In genomic region chr2:74657251-74658023, GRCm38 (mm10) we compare ENCODE assay signal across 8 mouse cellular contexts. TPM values are rescaled to one million over a fixed set of nuclear protein-coding genes. Genes with fewer than 3 reads are reported as not detected.
DNase-seq lines count a peak whose midpoint lies in the region; ATAC-seq and TF ChIP-seq lines count a peak whose summit lies in the region.

No protein-coding gene starts in this region.

- H3K27me3 ChIP-seq in liver, embryonic 11.5 days (replicated peaks; ENCODE audit: control insufficient read depth, insufficient read depth, low read length) = peaks cover 91% of the 10 kb centered on the region
- H3K27me3 ChIP-seq in hindbrain, embryonic 16.5 days (replicated peaks; ENCODE audit: control insufficient read depth, insufficient read depth, low read length) = peaks cover 48% of the 10 kb centered on the region
- H3K27me3 ChIP-seq in midbrain, postnatal 0 days (ENCODE audit: insufficient read depth, low read length) = peaks cover 61% of the 10 kb centered on the region

- no peak overlapping the region for H3K9ac ChIP-seq in liver, embryonic 11.5 days (ENCODE audit: low read depth, low read length)
- H3K9ac ChIP-seq in hindbrain, embryonic 16.5 days (ENCODE audit: low read depth, low read length) = no peak overlapping the region
- no peak overlapping the region for H3K9ac ChIP-seq in midbrain, postnatal 0 days (replicated peaks; ENCODE audit: low read length, poor library complexity, severe bottlenecking)

- no peak overlapping the region for H3K27ac ChIP-seq in liver, embryonic 11.5 days (ENCODE audit: low read depth, low read length)
- no peak overlapping the region for H3K27ac ChIP-seq in hindbrain, embryonic 16.5 days (ENCODE audit: low read depth, low read length)
- H3K27ac ChIP-seq in midbrain, postnatal 0 days (ENCODE audit: low read depth, low read length) = no peak overlapping the region

- H3K4me1 ChIP-seq in liver, embryonic 11.5 days (replicated peaks; ENCODE audit: control insufficient read depth, insufficient read depth, low read length) = peaks cover 6% of the 10 kb centered on the region; the same call in 1 of the 2 replicates
- H3K4me1 ChIP-seq in hindbrain, embryonic 16.5 days (ENCODE audit: control insufficient read depth, insufficient read depth, low read depth, low read length) = peaks cover 6% of the 10 kb centered on the region
- H3K4me1 ChIP-seq in midbrain, postnatal 0 days (ENCODE audit: insufficient read depth, low read length) = no peaks in the 10 kb centered on the region

- H3K4me3 ChIP-seq in liver, embryonic 11.5 days (ENCODE audit: low read depth, low read length) = peak overlapping the region; percentile 25
- H3K4me3 ChIP-seq in hindbrain, embryonic 16.5 days (ENCODE audit: low read length) = peak overlapping the region; percentile 14
- 0 out of 2 replicates have a peak overlapping the region, but pooled peaks have one; percentile 17 for H3K4me3 ChIP-seq in midbrain, postnatal 0 days (ENCODE audit: low read depth, low read length)

- H3K36me3 ChIP-seq in liver, embryonic 11.5 days (ENCODE audit: control insufficient read depth, insufficient read depth, low read length) = no peaks in the 10 kb centered on the region
- no peaks in the 10 kb centered on the region for H3K36me3 ChIP-seq in hindbrain, embryonic 16.5 days (ENCODE audit: control insufficient read depth, insufficient read depth, low read length)
- no peaks in the 10 kb centered on the region for H3K36me3 ChIP-seq in midbrain, postnatal 0 days (ENCODE audit: insufficient read depth, low read length)

- no peak for ATAC-seq in liver, embryonic 11.5 days (replicated peaks; ENCODE audit: low FRiP score)
- no peak for ATAC-seq in hindbrain, embryonic 16.5 days
- ATAC-seq in midbrain, postnatal 0 days (ENCODE audit: low FRiP score) = no peak

- WGBS in liver, embryonic 11.5 days = 3% methylated on average over 62 of the region's 62 CpGs
- WGBS in hindbrain, embryonic 16.5 days = 3% methylated on average over 59 of the region's 62 CpGs
- 3% methylated on average over 62 of the region's 62 CpGs for WGBS in midbrain, postnatal 0 days

- H3K4me2 ChIP-seq in liver, embryonic 11.5 days = peak overlapping the region; percentile 28; the same call in 1 of the 2 replicates
- no peak overlapping the region for H3K4me2 ChIP-seq in hindbrain, embryonic 16.5 days (ENCODE audit: low read length)
- no peak overlapping the region for H3K4me2 ChIP-seq in midbrain, postnatal 0 days (ENCODE audit: low read depth, low read length, poor library complexity, severe bottlenecking)

- no peaks in the 10 kb centered on the region for H3K9me3 ChIP-seq in liver, embryonic 11.5 days (ENCODE audit: control insufficient read depth, low read length)
- no peaks in the 10 kb centered on the region; the same call in 1 of the 2 replicates for H3K9me3 ChIP-seq in hindbrain, embryonic 16.5 days (ENCODE audit: control insufficient read depth, low read length)
- H3K9me3 ChIP-seq in midbrain, postnatal 0 days (ENCODE audit: low read length) = no peaks in the 10 kb centered on the region

- TF ChIP-seq CTCF in midbrain, postnatal 0 days (IDR thresholded peaks at IDR 0.05) = no peak

- DNase-seq in liver, embryonic 11.5 days (ENCODE audit: low spot score) = peak; percentile 56
- no peak for DNase-seq in liver
- DNase-seq in embryo, embryonic 9.5 days (ENCODE audit: extremely low spot score) = peak; percentile 67
- DNase-seq in midbrain, postnatal 0 days (ENCODE audit: low spot score) = no peak
- no peak for DNase-seq in gastrocnemius, postnatal 10 days
- no peak for DNase-seq in ovary, postnatal 10 days (ENCODE audit: low spot score)
- no peak for DNase-seq in right cerebral cortex, adult 2 months (ENCODE audit: low spot score in 2 of 2)

RNA-seq across cellular contexts. Expression of gene Evx2, which starts 1.9 kb away (rescaled TPM):
- 0.12 TPM in 1 of 2 replicates, not detected in the other for polyA plus RNA-seq in liver, embryonic 11.5 days (2014; fragmentation: Nextera tagmentation; extraction: Ambion mirVana)
- polyA plus RNA-seq in hindbrain, embryonic 16.5 days (2015; fragmentation: Nextera tagmentation; extraction: Ambion mirVana) = 0.40 and 0.58 TPM in 2 replicates
- 4.2 and 6.4 TPM in 2 replicates for total RNA-seq in midbrain, postnatal 0 days (2014; rRNA removed)
- 0.33 and 0.42 TPM in 2 replicates for polyA plus RNA-seq in midbrain, postnatal 0 days (2015; fragmentation: Nextera tagmentation; extraction: Ambion mirVana)
- under 1 TPM in 1 of 2 experiments, not detected in 1; 0.07 TPM for total RNA-seq in gastrocnemius, postnatal 10 days (2021)

RNA-seq across cellular contexts. Expression of gene Hoxd13, which starts 10.7 kb away (rescaled TPM):
- 0.06 and 0.45 TPM in 2 replicates for polyA plus RNA-seq in liver, embryonic 11.5 days (2014; fragmentation: Nextera tagmentation; extraction: Ambion mirVana)
- 0.06 TPM in 1 of 2 replicates, not detected in the other for polyA plus RNA-seq in hindbrain, embryonic 16.5 days (2015; fragmentation: Nextera tagmentation; extraction: Ambion mirVana)
- total RNA-seq in midbrain, postnatal 0 days (2014; rRNA removed) = 0.19 TPM in 1 of 2 replicates, not detected in the other
- polyA plus RNA-seq in midbrain, postnatal 0 days (2015; fragmentation: Nextera tagmentation; extraction: Ambion mirVana) = not detected in 2 replicates
- total RNA-seq in gastrocnemius, postnatal 10 days (2021) = not detected

RNA-seq across cellular contexts. Expression of gene Hoxd12, which starts 17.4 kb away (rescaled TPM):
- 0.12 and 0.49 TPM in 2 replicates for polyA plus RNA-seq in liver, embryonic 11.5 days (2014; fragmentation: Nextera tagmentation; extraction: Ambion mirVana)
- not detected in 2 replicates for polyA plus RNA-seq in hindbrain, embryonic 16.5 days (2015; fragmentation: Nextera tagmentation; extraction: Ambion mirVana)
- total RNA-seq in midbrain, postnatal 0 days (2014; rRNA removed) = not detected in 2 replicates
- polyA plus RNA-seq in midbrain, postnatal 0 days (2015; fragmentation: Nextera tagmentation; extraction: Ambion mirVana) = not detected in 2 replicates
- not detected for total RNA-seq in gastrocnemius, postnatal 10 days (2021)

RNA-seq across cellular contexts. Expression of gene Hoxd11, which starts 21.9 kb away (rescaled TPM):
- 0.14 and 0.44 TPM in 2 replicates for polyA plus RNA-seq in liver, embryonic 11.5 days (2014; fragmentation: Nextera tagmentation; extraction: Ambion mirVana)
- polyA plus RNA-seq in hindbrain, embryonic 16.5 days (2015; fragmentation: Nextera tagmentation; extraction: Ambion mirVana) = not detected in 2 replicates
- total RNA-seq in midbrain, postnatal 0 days (2014; rRNA removed) = not detected in 2 replicates
- polyA plus RNA-seq in midbrain, postnatal 0 days (2015; fragmentation: Nextera tagmentation; extraction: Ambion mirVana) = not detected in 2 replicates
- total RNA-seq in gastrocnemius, postnatal 10 days (2021) = under 1 TPM; 0.23 to 0.56 TPM

RNA-seq across cellular contexts. Expression of gene Hoxd10, which starts 34.3 kb away (rescaled TPM):
- 0.09 and 0.30 TPM in 2 replicates for polyA plus RNA-seq in liver, embryonic 11.5 days (2014; fragmentation: Nextera tagmentation; extraction: Ambion mirVana)
- not detected in 2 replicates for polyA plus RNA-seq in hindbrain, embryonic 16.5 days (2015; fragmentation: Nextera tagmentation; extraction: Ambion mirVana)
- total RNA-seq in midbrain, postnatal 0 days (2014; rRNA removed) = 0.22 TPM in 1 of 2 replicates, not detected in the other
- not detected in 2 replicates for polyA plus RNA-seq in midbrain, postnatal 0 days (2015; fragmentation: Nextera tagmentation; extraction: Ambion mirVana)
- total RNA-seq in gastrocnemius, postnatal 10 days (2021) = 1 to 10 TPM; 3.9 to 4.5 TPM

Comparison
In these comparisons a context has a peak if more than half of its experiments do, and no peak if none do; other contexts are left out.
1. DNase-seq: peak in liver, embryonic 11.5 days (single experiment) and embryo, embryonic 9.5 days (single experiment); none in liver (single experiment), midbrain, postnatal 0 days (single experiment), gastrocnemius, postnatal 10 days (single experiment), ovary, postnatal 10 days (single experiment) and right cerebral cortex, adult 2 months (0 of 2).
2. Peak in every context shown above with its lines, with median percentiles within 50 percentile points of each other: H3K4me3 ChIP-seq.